Mouse (Mus musculus) kidney, adult 2 months (tissue): Measurements from ENCODE around the gene BC107364.

Experiments used
- CTCF ChIP-seq: fragments of 200-500 bp; conservative IDR thresholded peaks from 2 replicates; pipeline ENCODE4 v1.5.1; 2011; ENCODE audit warnings: low read depth, mild to moderate bottlenecking, control low read depth, low read length, moderate library complexity, mixed read lengths; ENCODE audit not compliant: insufficient read depth, insufficient read length
- POLR2A ChIP-seq: fragments of 200-500 bp; IDR thresholded peaks from one replicate; pipeline ENCODE4 v1.6.1; 2011; ENCODE audit warnings: low read depth, low read length, control low read depth

DNA sequence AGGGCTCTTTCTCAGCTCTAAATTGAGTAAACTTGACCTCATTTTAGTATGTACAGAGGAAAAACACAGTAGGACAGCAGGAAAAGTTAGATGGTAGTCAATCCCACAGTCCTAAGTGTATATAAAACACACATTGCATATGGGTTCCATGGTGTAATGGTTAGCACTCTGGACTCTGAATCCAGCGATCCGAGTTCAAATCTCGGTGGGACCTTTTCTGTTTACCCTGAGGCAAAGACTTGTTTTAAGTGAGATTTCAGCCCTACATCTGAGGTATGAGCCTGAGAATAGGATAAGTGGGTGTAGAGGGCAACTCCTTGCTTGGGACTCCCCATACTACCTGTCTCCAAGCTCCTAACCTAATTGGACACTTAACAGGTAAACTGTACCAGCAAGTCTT is 27.1 kb upstream of the BC107364 start:
- TF ChIP-seq CTCF (no peak), POLR2A (no peak)
